Mouse (Mus musculus) spleen, postnatal 14 days (tissue): ENCODE data around the gene 1700037H04Rik.
"Not testable (repeated sequence)": the region's sequence is repeated elsewhere in the genome, so short reads cannot be mapped to it uniquely, and the experiment has no call there.

Experiments used
- DNase-seq, 2 experiments: peaks; one replicate each; pipeline ENCODE4 v3.0.0; 2021 to 2022; ENCODE audit warnings: low spot score in 2 of 2

The 1700037H04Rik gene

DNA sequence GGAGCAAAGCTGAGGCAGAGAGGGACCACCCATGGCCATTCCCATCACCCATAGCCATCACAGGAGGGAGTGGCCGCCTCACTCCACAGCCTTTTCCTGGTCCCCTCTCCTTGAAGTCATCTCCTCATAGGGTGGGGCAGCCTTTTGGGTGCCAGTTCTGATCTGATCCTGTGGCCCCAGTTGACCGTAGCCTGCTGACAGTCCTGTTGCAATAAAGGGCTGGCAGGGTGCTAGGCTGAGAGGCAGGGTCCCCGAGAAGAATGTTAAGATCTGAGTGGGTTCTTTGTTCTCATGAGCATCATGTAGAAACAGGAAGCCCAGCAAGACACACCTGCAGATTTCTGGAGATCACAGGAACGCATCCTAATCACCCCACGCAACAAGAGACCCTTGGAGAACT, 31.7 kb downstream of the 1700037H04Rik start:
- no peak for DNase-seq

DNA sequence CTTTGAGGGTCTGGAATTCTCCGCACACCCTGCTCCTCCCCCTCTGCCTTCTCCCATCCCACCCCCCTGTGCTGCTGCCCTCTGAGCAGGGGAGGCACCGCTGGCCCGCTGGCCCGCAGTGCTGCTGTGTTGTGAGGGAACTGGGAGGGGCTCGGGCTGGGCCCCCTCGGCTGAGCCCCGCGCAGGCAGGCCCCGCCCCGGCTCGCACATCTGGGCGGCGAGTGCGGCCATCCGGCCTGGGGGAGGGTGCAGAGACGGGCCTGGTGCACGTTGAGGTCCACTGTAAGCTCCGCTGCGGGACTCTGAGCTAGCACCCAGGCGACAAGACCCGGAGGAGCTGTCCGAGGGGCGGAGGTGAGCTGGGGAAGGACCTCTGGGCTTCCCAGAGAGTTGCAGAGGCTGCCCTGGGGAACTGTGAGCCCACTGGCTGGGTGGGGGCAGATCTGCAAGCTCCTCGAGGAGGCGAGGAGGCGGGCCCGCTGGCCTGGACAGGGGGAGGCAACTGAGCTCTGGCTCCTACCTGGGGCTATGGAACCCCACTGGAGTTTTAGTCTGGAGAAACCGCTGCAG, 32.6 kb downstream of the 1700037H04Rik start, which contains the start of gene Hspa12b:
Hspa12b (plus strand) TSS at position 120 of the 570 bp plus-strand sequence.
- DNase-seq: no peak

DNA sequence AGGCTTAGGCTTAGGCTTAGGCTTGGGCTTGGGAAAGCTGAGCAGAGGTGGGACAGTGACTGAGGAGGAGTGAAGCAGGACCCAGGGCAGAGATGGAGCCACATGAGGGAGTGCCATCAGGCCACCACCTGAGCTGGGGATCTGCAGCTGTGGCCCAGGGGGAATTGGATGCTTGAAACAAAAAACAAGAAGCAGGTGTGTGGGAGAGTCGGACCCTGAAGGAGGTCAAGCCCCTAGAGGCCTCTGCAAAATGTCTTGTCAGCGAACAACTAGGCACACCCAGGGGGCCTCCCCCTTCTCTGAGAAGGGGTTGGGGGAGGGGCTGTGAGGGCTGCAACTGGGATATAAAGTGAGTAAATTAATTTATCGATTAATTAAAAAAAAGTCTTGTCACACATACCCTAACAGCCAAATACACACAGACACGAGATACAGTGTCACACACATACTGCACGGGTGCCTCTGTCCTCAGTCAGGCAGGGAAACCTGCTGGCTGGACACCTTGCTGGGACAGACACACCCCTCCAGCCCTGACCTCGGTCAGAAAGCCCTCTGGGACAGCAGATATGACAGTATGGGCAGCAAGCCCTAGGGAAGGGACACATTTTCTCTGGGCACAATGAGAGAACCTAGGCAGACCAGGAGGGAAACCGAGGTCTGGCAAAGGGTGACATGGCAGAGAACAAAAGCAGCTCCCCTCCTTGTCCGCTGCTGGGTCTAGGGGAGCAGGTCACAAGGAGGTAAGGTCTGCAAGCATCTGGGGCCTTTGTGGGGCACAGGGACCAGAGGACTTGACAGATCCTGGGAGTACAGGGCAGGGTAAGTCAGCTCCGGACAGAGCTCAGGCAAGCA, 33.7 kb downstream of the 1700037H04Rik start:
- DNase-seq: no peak

DNA sequence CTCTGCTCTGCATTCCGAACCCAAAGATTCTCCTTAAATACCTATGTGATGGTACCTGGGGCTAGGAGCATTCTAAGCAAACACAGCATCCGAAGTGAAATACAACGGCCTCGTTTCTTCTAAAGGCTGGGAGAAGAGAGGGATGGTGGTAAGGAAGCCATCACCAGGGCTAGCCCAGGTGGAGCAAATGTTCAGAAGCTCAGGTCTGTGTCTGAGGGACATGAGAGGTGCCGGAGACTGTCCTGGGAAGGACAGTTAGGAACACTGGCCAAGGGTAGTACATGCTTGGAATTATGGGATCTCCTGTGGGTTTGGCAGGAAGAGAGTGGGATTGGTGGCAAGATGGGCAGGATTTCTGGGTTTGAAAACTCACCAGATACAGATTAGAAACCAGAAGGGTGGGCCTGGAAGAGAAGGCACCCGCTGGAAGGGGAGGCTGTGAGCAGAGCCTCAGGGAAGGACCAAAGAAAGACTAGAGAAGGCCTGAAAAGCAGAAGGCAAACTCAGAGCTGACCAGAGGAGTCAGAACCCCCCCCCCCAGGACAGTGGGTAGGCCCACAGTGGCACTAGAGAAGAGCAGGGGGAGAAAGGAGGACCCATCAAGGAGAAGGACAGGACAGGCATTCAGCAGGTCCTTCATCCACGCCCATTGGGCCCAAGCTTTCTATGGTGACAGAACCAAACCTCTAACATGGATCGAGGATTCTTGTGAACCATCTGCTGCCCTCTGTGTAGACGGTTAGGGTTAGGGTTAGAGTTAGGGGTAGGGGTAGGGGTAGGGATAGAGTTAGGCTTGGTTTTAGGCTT, 34.5 kb downstream of the 1700037H04Rik start:
- DNase-seq: no peak

DNA sequence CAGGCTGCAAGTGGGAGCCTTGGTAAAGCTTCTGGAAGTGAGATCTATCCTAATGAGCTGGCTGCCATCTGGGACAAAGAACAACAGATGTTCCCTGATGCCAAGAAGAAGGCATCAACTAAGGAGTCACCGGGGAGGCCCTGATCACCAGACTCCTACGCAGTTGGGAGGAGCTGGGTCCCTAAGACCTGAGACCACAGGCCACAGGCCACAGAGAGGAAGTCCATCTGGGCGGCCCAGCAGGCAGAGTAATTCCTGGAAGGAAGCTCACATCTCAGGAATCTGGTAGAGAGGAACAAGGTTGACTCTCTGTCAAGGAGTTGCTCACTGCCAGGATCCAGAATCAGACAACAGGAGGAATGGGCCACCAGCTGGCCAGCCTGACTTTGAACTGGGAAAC, 35.7 kb downstream of the 1700037H04Rik start:
- DNase-seq: no peak

DNA sequence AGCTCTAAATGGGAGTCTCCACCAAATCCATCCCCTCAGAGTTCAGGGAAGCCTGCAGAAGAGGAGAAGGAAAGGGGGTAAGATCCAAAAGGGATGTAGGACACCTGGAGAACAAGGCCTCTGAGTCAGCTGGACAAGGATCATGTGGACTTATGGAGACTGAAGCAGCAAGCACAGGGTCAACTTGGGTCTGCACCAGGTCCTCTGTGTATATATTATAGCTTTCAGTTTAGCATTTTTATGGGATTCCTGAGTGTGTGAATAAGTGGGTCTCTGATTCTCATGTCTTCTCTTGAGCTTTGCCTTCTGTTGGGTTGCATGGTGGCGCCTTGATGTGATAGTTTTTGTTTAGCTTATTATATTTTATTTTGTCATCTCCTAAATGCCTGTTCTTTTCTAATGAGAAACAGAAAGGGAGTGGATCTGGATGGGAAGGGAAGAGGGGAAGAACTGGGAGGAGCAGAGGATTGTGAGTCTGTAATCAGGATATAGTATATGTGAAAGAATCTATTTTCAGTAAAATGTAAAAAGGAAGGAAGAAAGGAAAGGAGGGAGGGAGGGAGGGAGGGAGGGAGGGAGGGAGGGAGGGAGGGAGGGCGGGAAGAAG, 40.8 kb downstream of the 1700037H04Rik start:
- DNase-seq: no peak

DNA sequence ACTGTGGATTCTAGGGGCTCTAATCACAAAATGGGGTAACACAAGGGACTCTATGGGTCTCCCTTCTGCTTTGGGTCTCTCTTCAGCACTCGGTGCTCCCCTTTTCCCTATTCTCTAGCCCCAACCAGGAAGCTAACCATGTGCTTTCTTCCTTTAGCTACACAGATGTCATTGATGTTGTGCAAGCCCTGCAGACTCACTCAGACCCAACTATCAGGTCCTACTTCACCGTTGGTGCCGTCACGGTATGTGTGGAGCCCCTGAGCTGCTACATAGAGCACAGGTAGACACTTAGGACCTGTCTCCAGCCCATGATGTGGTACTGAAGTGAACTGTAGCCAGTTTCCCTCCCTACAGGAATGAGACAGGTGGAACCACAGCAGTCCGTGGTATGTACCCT, 53.9 kb downstream of the 1700037H04Rik start:
- DNase-seq: no peak

DNA sequence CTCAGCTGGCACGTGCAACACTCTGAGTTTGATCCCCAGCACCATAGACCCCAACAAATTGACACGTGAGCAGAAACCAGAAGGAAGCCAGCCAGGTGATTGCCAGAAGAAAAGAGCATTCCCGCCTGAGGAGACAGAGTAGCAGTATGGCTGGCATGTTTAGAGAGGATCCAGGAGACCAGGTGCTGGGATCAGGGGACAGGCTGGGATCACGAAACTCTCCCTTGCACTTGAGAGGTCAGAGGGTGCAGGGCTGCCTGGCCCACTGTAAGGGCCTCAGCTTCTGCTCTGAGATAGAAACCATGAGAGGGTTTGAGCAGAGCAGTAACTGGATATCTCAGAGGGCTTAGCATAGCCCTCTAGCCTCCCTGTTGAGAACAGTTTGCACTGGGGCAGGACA, 54.8 kb downstream of the 1700037H04Rik start:
- not testable (repeated sequence) for DNase-seq

DNA sequence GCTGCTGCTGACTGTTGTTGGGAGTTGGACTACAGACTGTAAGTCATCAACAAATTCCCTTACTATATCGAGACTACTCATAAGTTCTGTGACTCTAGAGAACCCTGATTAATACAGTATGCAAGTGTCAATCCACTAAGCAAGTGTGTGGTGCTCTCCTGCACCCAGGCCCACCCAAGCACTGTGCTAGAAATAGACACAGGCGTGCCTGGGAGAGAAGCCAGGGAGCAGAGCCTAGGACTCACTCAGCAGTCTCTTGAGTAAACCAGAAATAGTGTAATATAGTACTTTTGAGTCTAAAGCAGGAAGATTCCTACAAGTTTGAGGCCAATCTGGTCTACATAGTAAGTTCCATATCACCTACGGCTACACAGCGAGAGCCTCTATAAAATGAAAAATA, 55.9 kb downstream of the 1700037H04Rik start:
- DNase-seq: no peak

DNA sequence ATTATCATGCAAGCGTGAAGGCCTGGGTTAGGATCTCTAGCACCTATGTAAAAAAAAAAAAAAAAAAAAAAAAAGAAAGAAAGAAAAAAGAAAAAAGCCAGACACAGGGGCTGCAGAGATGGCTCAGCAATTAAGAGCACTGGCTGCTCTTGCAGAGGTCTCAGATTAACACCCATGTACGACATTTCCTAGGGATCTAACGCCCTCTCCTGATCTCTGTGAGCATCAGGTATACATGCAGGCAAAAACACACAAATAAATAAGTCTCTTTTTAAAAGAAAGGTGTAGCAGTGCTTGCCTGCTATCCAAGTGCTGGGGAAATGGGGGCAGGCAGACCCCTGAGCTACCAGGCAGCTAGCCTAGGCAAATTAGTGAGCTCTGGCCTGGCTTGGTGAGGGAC, 58.4 kb downstream of the 1700037H04Rik start:
- no peak for DNase-seq

DNA sequence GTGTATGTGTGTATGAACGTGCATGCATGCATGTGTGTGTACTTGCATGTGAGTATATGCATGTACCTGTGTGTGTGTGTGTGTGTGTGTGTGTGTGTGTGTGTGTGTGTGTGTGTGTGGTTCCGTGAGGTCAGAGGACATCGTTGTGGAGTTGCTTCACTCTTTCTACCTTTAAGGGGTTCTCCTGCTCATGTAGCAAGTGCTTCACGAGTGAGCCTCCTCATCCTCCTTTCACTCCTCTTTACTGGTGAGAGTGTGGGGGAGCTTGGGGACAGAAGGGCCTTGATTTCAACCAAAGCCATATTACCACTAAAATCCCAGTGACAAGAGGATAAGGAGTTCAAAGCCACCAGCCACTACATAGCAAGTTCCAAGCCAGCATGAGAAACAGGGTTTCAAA, 62.8 kb downstream of the 1700037H04Rik start:
- DNase-seq: no peak
